Mouse (Mus musculus): ENCODE data around the gene Myct1.

GRCm38 (mm10) chr10:5551382-5551781 lies 42.2 kb upstream of the Myct1 start, which contains the start of gene Syne1:
- no peak for TF ChIP-seq CTCF (IDR thresholded peaks at IDR 0.05; ENCODE audit: low read depth)
- no peak for TF ChIP-seq EP300 (IDR thresholded peaks at IDR 0.05; ENCODE audit: low read depth)
